In the genomic region with DNA sequence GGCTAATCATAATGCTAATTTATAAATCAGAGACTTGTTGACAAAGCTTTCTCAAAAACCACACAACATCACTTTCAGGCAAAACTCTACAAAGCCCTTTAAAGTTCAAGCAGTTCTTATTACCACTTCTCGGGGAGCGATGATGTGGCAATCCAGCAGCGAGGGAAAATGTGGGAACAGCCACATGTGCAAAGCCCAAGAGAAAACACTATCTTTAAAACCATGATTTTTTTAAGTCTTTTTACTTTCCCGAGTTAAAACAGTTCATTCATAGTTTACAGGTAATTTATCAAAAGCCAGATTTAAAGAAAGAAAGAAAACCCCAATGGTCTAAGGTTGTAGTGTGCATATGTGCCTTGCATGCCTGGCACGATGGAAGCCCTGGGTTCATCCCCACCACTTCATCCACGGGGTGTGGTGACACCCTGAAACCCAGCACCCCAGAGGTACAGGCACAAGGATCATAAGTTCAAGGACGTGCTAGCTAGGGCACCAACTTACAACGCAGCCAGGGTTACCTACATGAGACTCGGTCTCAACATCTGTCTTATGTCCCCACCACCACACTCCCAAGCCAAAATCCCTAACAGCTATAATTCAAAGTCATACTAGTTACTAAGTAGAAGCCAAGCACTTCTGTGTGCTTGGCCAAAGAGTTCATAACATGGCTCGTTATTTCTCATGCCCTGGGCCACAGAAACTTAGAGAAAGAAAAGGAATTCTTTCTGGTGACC, we compare ENCODE assay signal across 8 mouse cellular contexts. TPM values are rescaled to one million over a fixed set of nuclear protein-coding genes. Genes with fewer than 3 reads are reported as not detected.
DNase-seq lines count a peak whose midpoint lies in the region; ATAC-seq lines count a peak whose summit lies in the region.

No protein-coding gene starts in this region.

- no peaks in the 10 kb centered on the region for H3K9me3 ChIP-seq in heart, embryonic 14.5 days (ENCODE audit: control insufficient read depth, low read length)
- no peaks in the 10 kb centered on the region for H3K9me3 ChIP-seq in liver, embryonic 16.5 days (replicated peaks; ENCODE audit: control insufficient read depth, low read length)
- no peaks in the 10 kb centered on the region for H3K9me3 ChIP-seq in stomach, embryonic 16.5 days (replicated peaks; ENCODE audit: control insufficient read depth, low read length)

- peaks cover 41% of the 10 kb centered on the region for H3K36me3 ChIP-seq in heart, embryonic 14.5 days (ENCODE audit: control insufficient read depth, insufficient read depth, low read length)
- peaks cover 25% of the 10 kb centered on the region for H3K36me3 ChIP-seq in liver, embryonic 16.5 days (ENCODE audit: control insufficient read depth, insufficient read depth)
- H3K36me3 ChIP-seq in stomach, embryonic 16.5 days (ENCODE audit: control insufficient read depth, insufficient read depth, low read length) = peaks cover 17% of the 10 kb centered on the region

- H3K9ac ChIP-seq in heart, embryonic 14.5 days (ENCODE audit: low read length) = peak overlapping the region; percentile 99
- H3K9ac ChIP-seq in liver, embryonic 16.5 days (ENCODE audit: low read depth, low read length) = peak overlapping the region; percentile 98
- H3K9ac ChIP-seq in stomach, embryonic 16.5 days (ENCODE audit: low read length) = peak overlapping the region; percentile 94

- peaks cover 2 to 10% of the 10 kb centered on the region in 2 experiments; a peak in 3 of 4 replicates for H3K4me1 ChIP-seq in heart, embryonic 14.5 days (ENCODE audit: control insufficient read depth in 2 of 2, insufficient read depth in 2 of 2, low read length in 2 of 2)
- H3K4me1 ChIP-seq in liver, embryonic 16.5 days (ENCODE audit: control insufficient read depth, low read depth, low read length) = peaks cover 10% of the 10 kb centered on the region
- H3K4me1 ChIP-seq in stomach, embryonic 16.5 days (ENCODE audit: control insufficient read depth, insufficient read depth, low read length) = no peaks in the 10 kb centered on the region

- H3K4me2 ChIP-seq in heart, embryonic 14.5 days (ENCODE audit: low read length) = peak overlapping the region; percentile 91
- peak overlapping the region; percentile 72 for H3K4me2 ChIP-seq in liver, embryonic 16.5 days (ENCODE audit: low read depth, low read length)
- H3K4me2 ChIP-seq in stomach, embryonic 16.5 days (ENCODE audit: low read depth, low read length) = peak overlapping the region; percentile 89

- peak overlapping the region; percentile 96 to 98 for H3K4me3 ChIP-seq in heart, embryonic 14.5 days (ENCODE audit: control insufficient read depth in 1 of 2, insufficient read depth in 1 of 2, low read depth in 1 of 2, low read length in 2 of 2)
- peak overlapping the region; percentile 96 for H3K4me3 ChIP-seq in liver, embryonic 16.5 days (ENCODE audit: low read depth, low read length)
- H3K4me3 ChIP-seq in stomach, embryonic 16.5 days (replicated peaks; ENCODE audit: low read length) = peak overlapping the region; percentile 84

- WGBS in heart, embryonic 14.5 days = 11% methylated on average over 10 of the region's 10 CpGs
- WGBS in liver, embryonic 16.5 days (ENCODE audit: insufficient replicate concordance) = 6% methylated on average over 10 of the region's 10 CpGs
- 12% methylated on average over 10 of the region's 10 CpGs for WGBS in stomach, embryonic 16.5 days

- peak; percentile 9 for DNase-seq in kidney, adult 18-20 months
- DNase-seq in kidney, postnatal 4 days = no peak
- DNase-seq in NIH3T3 (ENCODE audit: low read depth) = peak; percentile 25
- DNase-seq in ovary, adult 18-20 months (ENCODE audit: low spot score) = no peak
- no peak for DNase-seq in layer of hippocampus, adult 18-20 months (ENCODE audit: low spot score in 2 of 2)

- ATAC-seq in heart, embryonic 14.5 days (ENCODE audit: insufficient number of reproducible peaks, insufficient read depth, low FRiP score, low read depth) = no peak
- no peak for ATAC-seq in liver, embryonic 16.5 days (ENCODE audit: low read depth)
- no peak for ATAC-seq in stomach, embryonic 16.5 days (ENCODE audit: insufficient read depth, low FRiP score)

- no peaks in the 10 kb centered on the region for H3K27me3 ChIP-seq in heart, embryonic 14.5 days (ENCODE audit: control insufficient read depth, insufficient read depth, low read length)
- H3K27me3 ChIP-seq in liver, embryonic 16.5 days (ENCODE audit: control insufficient read depth, insufficient read depth, low read depth, low read length) = no peaks in the 10 kb centered on the region
- no peaks in the 10 kb centered on the region for H3K27me3 ChIP-seq in stomach, embryonic 16.5 days (ENCODE audit: control insufficient read depth, insufficient read depth, low read length)

- peak overlapping the region; percentile 91 to 95 for H3K27ac ChIP-seq in heart, embryonic 14.5 days (replicated peaks in 1 of 2; ENCODE audit: control insufficient read depth in 1 of 2, insufficient read depth in 1 of 2, low read depth in 2 of 2, low read length in 2 of 2)
- H3K27ac ChIP-seq in liver, embryonic 16.5 days (ENCODE audit: low read length) = peak overlapping the region; percentile 26
- peak overlapping the region; percentile 92 for H3K27ac ChIP-seq in stomach, embryonic 16.5 days (ENCODE audit: low read length)

RNA-seq across cellular contexts. Expression of a gene that starts 1.2 kb away (rescaled TPM):
- 82.9 and 90.1 TPM in 2 replicates for polyA plus RNA-seq in heart, embryonic 14.5 days (2014; fragmentation: Nextera tagmentation; extraction: Ambion mirVana)
- 67.7 and 69.3 TPM in 2 replicates for polyA plus RNA-seq in liver, embryonic 16.5 days (2015; fragmentation: Nextera tagmentation; extraction: Ambion mirVana)
- polyA plus RNA-seq in stomach, embryonic 16.5 days (2015; fragmentation: Nextera tagmentation; extraction: Ambion mirVana) = 143 and 145 TPM in 2 replicates
- total RNA-seq in layer of hippocampus, adult 18-20 months (2021) = 10 to 100 TPM; 82.1 to 93.6 TPM

RNA-seq across cellular contexts. Expression of a gene that starts 44.0 kb away (rescaled TPM):
- polyA plus RNA-seq in heart, embryonic 14.5 days (2014; fragmentation: Nextera tagmentation; extraction: Ambion mirVana) = 28.0 and 28.1 TPM in 2 replicates
- 18.1 and 18.8 TPM in 2 replicates for polyA plus RNA-seq in liver, embryonic 16.5 days (2015; fragmentation: Nextera tagmentation; extraction: Ambion mirVana)
- polyA plus RNA-seq in stomach, embryonic 16.5 days (2015; fragmentation: Nextera tagmentation; extraction: Ambion mirVana) = 43.9 and 45.6 TPM in 2 replicates
- total RNA-seq in layer of hippocampus, adult 18-20 months (2021) = 10 to 100 TPM; 19.1 to 25.7 TPM

RNA-seq across cellular contexts. Expression of a gene that starts 44.1 kb away (rescaled TPM):
- polyA plus RNA-seq in heart, embryonic 14.5 days (2014; fragmentation: Nextera tagmentation; extraction: Ambion mirVana) = 1.1 and 1.8 TPM in 2 replicates
- 0.25 and 0.40 TPM in 2 replicates for polyA plus RNA-seq in liver, embryonic 16.5 days (2015; fragmentation: Nextera tagmentation; extraction: Ambion mirVana)
- polyA plus RNA-seq in stomach, embryonic 16.5 days (2015; fragmentation: Nextera tagmentation; extraction: Ambion mirVana) = 0.72 and 1.3 TPM in 2 replicates
- 1 to 10 TPM; 4.3 to 5.1 TPM for total RNA-seq in layer of hippocampus, adult 18-20 months (2021)

Comparison
In these comparisons a context has a peak if more than half of its experiments do, and no peak if none do; other contexts are left out.
1. DNase-seq: peak in kidney, adult 18-20 months (single experiment) and NIH3T3 (single experiment); none in kidney, postnatal 4 days (0 of 2), ovary, adult 18-20 months (single experiment) and layer of hippocampus, adult 18-20 months (0 of 2).
2. H3K27ac ChIP-seq: peak in every context shown above with its lines; median percentile 93 in heart, embryonic 14.5 days; 92 in stomach, embryonic 16.5 days; 26 in liver, embryonic 16.5 days.
3. Peak in every context shown above with its lines, with median percentiles within 50 percentile points of each other: H3K4me2 ChIP-seq, H3K4me3 ChIP-seq and H3K9ac ChIP-seq.